Mouse (Mus musculus): ENCODE measurements at regions not wholly inside any gene's neighbourhood (a gene's known extent, or its start where the extent isn't known, plus 50 kb on each side); places are given as distances from the start of the nearest gene placed in this dataset.

DNA sequence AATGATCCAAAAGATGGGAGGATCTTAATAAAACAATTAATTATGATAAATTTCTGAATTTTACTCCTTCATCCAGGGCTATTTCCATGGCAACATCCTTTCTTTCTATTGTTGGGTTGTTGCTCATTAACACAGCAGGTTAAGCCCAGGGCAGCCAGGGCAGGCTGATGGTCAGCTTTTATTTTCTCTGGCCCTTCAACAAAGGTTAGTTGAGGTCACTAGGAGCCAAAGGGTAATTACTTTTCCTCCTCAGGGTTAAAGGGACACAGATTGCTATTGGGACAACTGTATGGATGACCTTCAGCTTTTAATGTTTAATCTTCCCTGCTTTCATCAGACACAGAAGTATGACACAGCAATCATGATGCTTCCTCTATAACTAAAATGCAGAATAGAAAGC lies 101.3 kb upstream of the Ccdc85a start:
- Histone ChIP-seq H3K4me3 (ENCODE audit: low read depth, low read length) (no peak overlapping the region), H3K4me1 (ENCODE audit: control insufficient read depth, insufficient read depth, low read length) (peaks cover 2% of the 10 kb centered on the region; the same call in 1 of the 2 replicates), H3K4me2 (ENCODE audit: low read length) (no peak overlapping the region), H3K9me3 (replicated peaks; ENCODE audit: control insufficient read depth, low read length, poor library complexity, severe bottlenecking) (no peaks in the 10 kb centered on the region), H3K27ac (ENCODE audit: low read length) (no peak overlapping the region), H3K36me3 (ENCODE audit: control insufficient read depth, insufficient read depth, low read length) (no peaks in the 10 kb centered on the region), H3K27me3 (ENCODE audit: control insufficient read depth, insufficient read depth, low read depth, low read length) (no peaks in the 10 kb centered on the region), H3K9ac (ENCODE audit: low read depth, low read length) (no peak overlapping the region)
- no peak for ATAC-seq

DNA sequence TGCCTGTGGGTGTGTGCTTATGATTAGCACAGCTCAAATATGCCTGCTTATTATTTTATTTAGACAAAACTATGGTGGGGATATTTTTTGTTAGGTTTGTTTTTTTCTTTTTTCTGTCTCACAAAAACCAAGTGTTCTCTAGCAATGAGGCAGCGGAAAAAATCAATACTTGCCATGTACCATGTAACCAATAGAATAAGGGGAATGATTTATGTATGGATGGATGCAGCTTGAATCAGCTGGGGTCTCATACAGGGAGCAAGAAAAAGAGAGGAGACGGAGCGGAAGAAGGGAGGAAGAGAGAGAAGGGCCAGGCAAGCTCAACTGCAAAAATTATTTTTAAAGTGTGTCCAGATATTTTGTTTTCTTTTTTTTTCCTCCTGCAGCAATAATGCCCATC lies 97.2 kb upstream of the Ccdc85a start:
- 52% methylated on average over 3 of the region's 3 CpGs for WGBS
- H3K4me3 ChIP-seq (ENCODE audit: low read depth, low read length) = no peak overlapping the region
- no peak overlapping the region for H3K9ac ChIP-seq (ENCODE audit: low read depth, low read length)
- ATAC-seq = no peak
- no peak overlapping the region for H3K4me2 ChIP-seq (ENCODE audit: low read length)
- H3K27me3 ChIP-seq (ENCODE audit: control insufficient read depth, insufficient read depth, low read depth, low read length) = no peaks in the 10 kb centered on the region
- no peaks in the 10 kb centered on the region for H3K9me3 ChIP-seq (replicated peaks; ENCODE audit: control insufficient read depth, low read length, poor library complexity, severe bottlenecking)
- peaks cover 2% of the 10 kb centered on the region; the same call in 1 of the 2 replicates for H3K4me1 ChIP-seq (ENCODE audit: control insufficient read depth, insufficient read depth, low read length)
- H3K36me3 ChIP-seq (ENCODE audit: control insufficient read depth, insufficient read depth, low read length) = no peaks in the 10 kb centered on the region
- no peak overlapping the region for H3K27ac ChIP-seq (ENCODE audit: low read length)

- no peak overlapping the region for H3K27ac ChIP-seq (ENCODE audit: low read length)
- no peaks in the 10 kb centered on the region for H3K4me1 ChIP-seq (ENCODE audit: control insufficient read depth, insufficient read depth, low read length)
- H3K9ac ChIP-seq (ENCODE audit: low read depth, low read length) = no peak overlapping the region
- H3K4me3 ChIP-seq (ENCODE audit: low read depth, low read length) = no peak overlapping the region
- no peak overlapping the region for H3K4me2 ChIP-seq (ENCODE audit: low read length)
- no peaks in the 10 kb centered on the region for H3K36me3 ChIP-seq (ENCODE audit: control insufficient read depth, insufficient read depth, low read length)
- no peak for ATAC-seq
- no peaks in the 10 kb centered on the region for H3K27me3 ChIP-seq (ENCODE audit: control insufficient read depth, insufficient read depth, low read depth, low read length)
- H3K9me3 ChIP-seq (replicated peaks; ENCODE audit: control insufficient read depth, low read length, poor library complexity, severe bottlenecking) = no peaks in the 10 kb centered on the region
Measured at GRCm38 (mm10) chr11:28670765-28671164, 86.6 kb upstream of the Ccdc85a start.

- Histone ChIP-seq H3K36me3 (ENCODE audit: control insufficient read depth, insufficient read depth, low read length) (no peaks in the 10 kb centered on the region), H3K27ac (ENCODE audit: low read length) (no peak overlapping the region), H3K9ac (ENCODE audit: low read depth, low read length) (no peak overlapping the region), H3K4me3 (ENCODE audit: low read depth, low read length) (no peak overlapping the region), H3K4me2 (ENCODE audit: low read length) (no peak overlapping the region), H3K9me3 (replicated peaks; ENCODE audit: control insufficient read depth, low read length, poor library complexity, severe bottlenecking) (no peaks in the 10 kb centered on the region), H3K27me3 (ENCODE audit: control insufficient read depth, insufficient read depth, low read depth, low read length) (no peaks in the 10 kb centered on the region), H3K4me1 (ENCODE audit: control insufficient read depth, insufficient read depth, low read length) (no peaks in the 10 kb centered on the region)
- 92% methylated on average over 4 of the region's 4 CpGs for WGBS
- ATAC-seq = no peak
Measured at GRCm38 (mm10) chr11:28669359-28669758, 85.2 kb upstream of the Ccdc85a start.

DNA sequence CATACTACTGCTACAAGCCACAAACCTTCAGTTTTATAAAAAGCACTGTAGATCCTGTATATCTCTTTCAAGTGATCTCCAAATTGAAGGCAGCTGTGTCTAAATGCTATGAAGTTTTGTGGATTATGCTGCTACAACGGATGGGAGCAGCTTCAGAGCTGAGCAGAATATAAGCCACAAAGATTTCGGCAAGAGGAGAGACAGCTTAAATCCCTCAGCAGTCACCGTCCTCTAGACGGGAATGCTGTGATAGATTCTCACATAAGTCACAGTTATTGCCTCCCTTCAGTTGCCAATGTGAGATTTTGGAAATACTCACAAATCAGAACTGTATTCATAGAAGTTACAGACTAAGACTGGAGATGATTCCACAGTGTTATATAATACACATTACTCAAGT lies 76.3 kb upstream of the Ccdc85a start:
- no peak overlapping the region for H3K9ac ChIP-seq (ENCODE audit: low read depth, low read length)
- no peak overlapping the region for H3K4me3 ChIP-seq (ENCODE audit: low read depth, low read length)
- H3K4me1 ChIP-seq (ENCODE audit: control insufficient read depth, insufficient read depth, low read length) = no peaks in the 10 kb centered on the region
- 71% methylated on average over 4 of the region's 4 CpGs for WGBS
- no peaks in the 10 kb centered on the region for H3K27me3 ChIP-seq (ENCODE audit: control insufficient read depth, insufficient read depth, low read depth, low read length)
- no peak overlapping the region for H3K27ac ChIP-seq (ENCODE audit: low read length)
- no peak for ATAC-seq
- no peaks in the 10 kb centered on the region for H3K36me3 ChIP-seq (ENCODE audit: control insufficient read depth, insufficient read depth, low read length)
- no peaks in the 10 kb centered on the region for H3K9me3 ChIP-seq (replicated peaks; ENCODE audit: control insufficient read depth, low read length, poor library complexity, severe bottlenecking)
- no peak overlapping the region for H3K4me2 ChIP-seq (ENCODE audit: low read length)

GRCm38 (mm10) chr11:28655169-28655846 lies 71.2 kb upstream of the Ccdc85a start:
- 77% methylated on average over 12 of the region's 12 CpGs for WGBS
- Histone ChIP-seq H3K36me3 (ENCODE audit: control insufficient read depth, insufficient read depth, low read length) (no peaks in the 10 kb centered on the region), H3K4me3 (ENCODE audit: low read depth, low read length) (no peak overlapping the region), H3K4me1 (ENCODE audit: control insufficient read depth, insufficient read depth, low read length) (no peaks in the 10 kb centered on the region), H3K4me2 (ENCODE audit: low read length) (no peak overlapping the region), H3K9ac (ENCODE audit: low read depth, low read length) (no peak overlapping the region), H3K9me3 (replicated peaks; ENCODE audit: control insufficient read depth, low read length, poor library complexity, severe bottlenecking) (no peaks in the 10 kb centered on the region), H3K27ac (ENCODE audit: low read length) (0 out of 2 replicates have a peak overlapping the region, but pooled peaks have one; percentile 8), H3K27me3 (ENCODE audit: control insufficient read depth, insufficient read depth, low read depth, low read length) (no peaks in the 10 kb centered on the region)
- peak; percentile 76 for ATAC-seq

GRCm38 (mm10) chr11:28649446-28649845 lies 65.3 kb upstream of the Ccdc85a start:
- Histone ChIP-seq H3K27me3 (ENCODE audit: control insufficient read depth, insufficient read depth, low read depth, low read length) (no peaks in the 10 kb centered on the region), H3K4me1 (ENCODE audit: control insufficient read depth, insufficient read depth, low read length) (no peaks in the 10 kb centered on the region), H3K4me2 (ENCODE audit: low read length) (no peak overlapping the region), H3K27ac (ENCODE audit: low read length) (no peak overlapping the region), H3K9ac (ENCODE audit: low read depth, low read length) (no peak overlapping the region), H3K36me3 (ENCODE audit: control insufficient read depth, insufficient read depth, low read length) (no peaks in the 10 kb centered on the region), H3K4me3 (ENCODE audit: low read depth, low read length) (no peak overlapping the region), H3K9me3 (replicated peaks; ENCODE audit: control insufficient read depth, low read length, poor library complexity, severe bottlenecking) (no peaks in the 10 kb centered on the region)
- 86% methylated on average over 7 of the region's 7 CpGs for WGBS
- ATAC-seq = no peak

GRCm38 (mm10) chr11:28648916-28649315 lies 64.8 kb upstream of the Ccdc85a start:
- H3K27me3 ChIP-seq (ENCODE audit: control insufficient read depth, insufficient read depth, low read depth, low read length) = no peaks in the 10 kb centered on the region
- no peak overlapping the region for H3K4me2 ChIP-seq (ENCODE audit: low read length)
- H3K9ac ChIP-seq (ENCODE audit: low read depth, low read length) = no peak overlapping the region
- H3K4me1 ChIP-seq (ENCODE audit: control insufficient read depth, insufficient read depth, low read length) = no peaks in the 10 kb centered on the region
- no peaks in the 10 kb centered on the region for H3K9me3 ChIP-seq (replicated peaks; ENCODE audit: control insufficient read depth, low read length, poor library complexity, severe bottlenecking)
- H3K27ac ChIP-seq (ENCODE audit: low read length) = no peak overlapping the region
- no peak overlapping the region for H3K4me3 ChIP-seq (ENCODE audit: low read depth, low read length)
- H3K36me3 ChIP-seq (ENCODE audit: control insufficient read depth, insufficient read depth, low read length) = no peaks in the 10 kb centered on the region
- ATAC-seq = no peak
- WGBS = 52% methylated on average over 3 of the region's 3 CpGs

DNA sequence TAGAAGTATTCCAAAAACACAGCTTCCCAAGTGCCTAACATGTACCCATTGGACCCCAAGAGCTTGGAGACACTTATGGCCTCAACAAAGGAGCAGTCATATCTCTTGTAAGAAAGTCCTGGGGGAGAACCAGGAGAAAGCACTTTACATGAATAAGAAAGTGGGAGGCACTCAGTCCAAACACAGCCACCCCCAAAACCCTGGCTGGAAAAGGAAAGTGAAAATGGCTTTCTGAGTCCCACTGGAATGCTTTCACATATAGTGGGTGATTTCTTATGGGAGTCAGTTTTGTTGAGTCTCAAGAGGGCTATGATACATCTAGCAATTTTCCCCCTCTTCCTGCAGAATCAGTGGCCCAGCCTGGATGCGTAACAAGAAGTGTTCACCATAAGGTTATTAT lies 55.0 kb upstream of the Ccdc85a start:
- Histone ChIP-seq H3K4me1 (ENCODE audit: control insufficient read depth, insufficient read depth, low read length) (no peaks in the 10 kb centered on the region), H3K9ac (ENCODE audit: low read depth, low read length) (no peak overlapping the region), H3K9me3 (replicated peaks; ENCODE audit: control insufficient read depth, low read length, poor library complexity, severe bottlenecking) (no peaks in the 10 kb centered on the region), H3K27me3 (ENCODE audit: control insufficient read depth, insufficient read depth, low read depth, low read length) (no peaks in the 10 kb centered on the region), H3K4me3 (ENCODE audit: low read depth, low read length) (no peak overlapping the region), H3K27ac (ENCODE audit: low read length) (no peak overlapping the region), H3K36me3 (ENCODE audit: control insufficient read depth, insufficient read depth, low read length) (no peaks in the 10 kb centered on the region), H3K4me2 (ENCODE audit: low read length) (no peak overlapping the region)
- 95% methylated on average over 1 of the region's 1 CpGs for WGBS
- no peak for ATAC-seq
